Mouse (Mus musculus) CH12F3 (cell line): ENCODE data around the gene Cox8a.

Experiments
- in situ Hi-C: fragments of 300-500 bp; cut with MboI; formaldehyde crosslinking; loops from 2 replicates; pipeline ENCODE4 v1.14.3; 2020; ENCODE audit warnings: low sequenced_read_pairs

Gene Cox8a

DNA sequence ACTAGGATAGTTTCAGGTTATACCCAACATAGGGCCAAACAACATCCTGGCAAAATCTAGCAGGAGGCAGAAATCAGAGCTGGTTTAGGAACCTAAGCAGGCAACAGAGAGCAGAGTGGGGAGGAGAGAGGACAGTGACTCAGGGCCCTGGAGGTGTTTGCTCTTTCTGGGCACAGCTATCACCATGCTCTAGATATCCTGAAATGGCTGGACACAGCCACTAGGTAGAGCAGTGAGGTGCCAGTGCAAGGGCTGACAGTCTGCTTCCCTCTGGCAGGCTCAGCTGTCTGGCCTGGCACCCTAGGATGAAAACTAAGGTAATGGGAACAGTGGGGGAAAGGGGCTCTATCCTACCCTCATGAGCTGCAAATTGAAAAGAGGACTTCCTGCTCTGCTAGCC, 6.1 kb upstream of the Cox8a start:
- in situ Hi-C loops: no loop called here

DNA sequence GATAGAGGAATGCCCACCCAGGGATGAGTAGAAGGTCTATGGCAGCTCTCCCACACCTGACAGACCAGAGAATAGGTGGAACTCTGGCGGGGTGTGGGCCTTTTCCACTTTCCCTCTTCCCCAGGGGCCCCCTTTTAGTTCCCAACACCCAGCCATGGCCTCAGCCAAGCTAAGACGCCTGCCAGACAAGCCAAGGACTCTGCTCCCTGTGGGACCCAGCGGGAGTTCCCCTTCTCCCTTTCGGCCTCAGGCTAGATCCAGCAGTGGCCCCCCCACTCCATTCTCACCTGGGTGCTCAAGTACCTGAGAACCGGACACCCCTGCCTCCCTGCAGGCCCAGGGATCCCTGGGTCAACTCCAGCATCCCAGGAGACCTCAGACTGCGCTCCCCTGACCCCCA, 4.8 kb upstream of the Cox8a start:
- in situ Hi-C loops: no loop called here

DNA sequence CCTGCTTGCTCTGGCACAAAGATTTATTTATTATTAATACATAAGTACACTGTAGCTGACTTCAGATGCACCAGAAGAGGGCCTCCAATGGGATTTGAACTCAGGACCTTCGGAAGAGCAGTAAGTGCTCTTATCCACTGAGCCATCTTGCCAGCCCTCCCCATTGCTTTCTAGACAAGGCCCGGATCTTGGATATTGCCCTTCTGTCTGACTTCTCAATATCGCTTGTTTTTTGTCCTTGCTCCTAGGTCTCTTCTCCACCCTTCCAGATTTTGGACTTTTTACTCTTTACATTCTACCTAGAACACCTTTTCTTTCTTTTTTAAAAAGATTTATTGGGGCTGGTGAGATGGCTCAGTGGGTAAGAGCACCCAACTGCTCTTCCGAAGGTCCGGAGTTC, 1.3 kb upstream of the Cox8a start:
- in situ Hi-C loops: no loop called here

DNA sequence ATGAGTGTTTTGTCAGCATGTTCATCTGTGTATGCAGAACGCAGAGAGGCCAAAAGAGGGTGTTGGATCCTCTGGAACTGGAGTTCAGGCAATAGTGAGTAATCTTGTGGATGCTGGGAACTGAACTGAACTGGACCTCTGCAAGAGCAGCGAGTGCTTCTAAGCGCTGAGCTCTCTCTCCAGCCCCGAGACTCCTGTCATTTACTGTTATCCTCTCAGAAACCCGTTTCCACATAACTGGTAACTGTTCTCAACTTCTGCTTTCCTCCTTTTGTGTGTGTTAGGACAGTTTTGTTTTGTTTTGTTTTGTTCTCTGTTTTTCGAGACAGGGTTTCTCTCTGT, 481 bp upstream of the Cox8a start:
- in situ Hi-C loops: no loop called here

DNA sequence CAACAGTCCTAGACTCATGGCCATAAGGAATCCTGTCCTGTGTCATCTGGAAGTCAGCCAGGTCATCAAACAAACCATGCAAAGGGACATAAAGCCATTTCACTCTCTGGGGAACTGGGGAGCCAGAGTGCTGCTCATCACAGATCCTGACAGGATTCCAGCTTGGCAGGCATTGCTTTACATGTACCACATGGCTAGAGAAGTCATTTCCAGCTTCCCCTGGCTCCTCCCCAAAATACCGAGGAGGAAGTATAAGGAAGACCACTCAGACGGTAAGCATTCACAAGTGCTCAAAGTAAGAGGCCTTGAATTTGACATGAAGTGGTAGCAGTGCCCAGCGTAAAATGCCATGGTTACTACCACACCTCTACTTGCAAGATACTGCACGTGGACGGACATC, 2.9 kb downstream of the Cox8a start:
- in situ Hi-C loops: no loop called here

DNA sequence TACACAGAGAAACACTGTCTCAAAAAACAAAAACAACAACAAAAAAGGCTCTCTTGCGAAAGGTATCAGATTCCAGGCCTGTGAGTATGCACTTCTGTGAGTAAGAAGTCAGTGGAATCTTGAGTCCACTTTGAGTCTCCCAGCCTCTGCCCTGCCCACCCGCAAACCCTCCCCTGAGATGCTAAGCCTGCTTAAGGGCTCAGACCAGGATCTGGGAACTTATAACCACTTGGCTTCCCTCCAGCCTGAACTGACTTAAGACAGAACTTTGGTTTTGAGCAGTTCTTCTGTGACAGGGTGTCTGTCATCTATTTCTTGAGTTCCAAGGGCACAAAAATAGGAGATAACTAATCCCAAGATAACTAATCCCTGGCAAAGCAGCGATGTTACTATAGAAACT, 4.4 kb downstream of the Cox8a start:
- in situ Hi-C loops: no loop called here

DNA sequence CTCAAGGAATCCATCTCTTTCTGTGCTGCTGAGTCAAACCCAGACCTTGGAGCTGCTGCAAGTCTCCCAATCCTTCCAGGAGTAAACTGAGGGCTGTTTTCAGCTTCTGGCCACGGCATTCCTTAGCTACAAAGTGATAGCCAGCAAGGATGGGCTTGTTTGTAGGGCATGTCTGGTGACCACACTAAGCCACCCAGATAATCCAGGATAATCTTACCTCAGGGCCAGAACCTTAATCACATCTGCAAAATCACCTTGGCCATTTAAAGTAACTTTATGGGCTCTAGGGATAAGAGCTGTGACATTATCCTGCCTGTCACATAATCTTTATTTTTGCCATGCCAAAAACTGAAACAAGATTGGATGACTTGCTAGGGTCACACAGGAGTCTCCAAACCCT, 5.2 kb downstream of the Cox8a start:
- in situ Hi-C loops: no loop called here

DNA sequence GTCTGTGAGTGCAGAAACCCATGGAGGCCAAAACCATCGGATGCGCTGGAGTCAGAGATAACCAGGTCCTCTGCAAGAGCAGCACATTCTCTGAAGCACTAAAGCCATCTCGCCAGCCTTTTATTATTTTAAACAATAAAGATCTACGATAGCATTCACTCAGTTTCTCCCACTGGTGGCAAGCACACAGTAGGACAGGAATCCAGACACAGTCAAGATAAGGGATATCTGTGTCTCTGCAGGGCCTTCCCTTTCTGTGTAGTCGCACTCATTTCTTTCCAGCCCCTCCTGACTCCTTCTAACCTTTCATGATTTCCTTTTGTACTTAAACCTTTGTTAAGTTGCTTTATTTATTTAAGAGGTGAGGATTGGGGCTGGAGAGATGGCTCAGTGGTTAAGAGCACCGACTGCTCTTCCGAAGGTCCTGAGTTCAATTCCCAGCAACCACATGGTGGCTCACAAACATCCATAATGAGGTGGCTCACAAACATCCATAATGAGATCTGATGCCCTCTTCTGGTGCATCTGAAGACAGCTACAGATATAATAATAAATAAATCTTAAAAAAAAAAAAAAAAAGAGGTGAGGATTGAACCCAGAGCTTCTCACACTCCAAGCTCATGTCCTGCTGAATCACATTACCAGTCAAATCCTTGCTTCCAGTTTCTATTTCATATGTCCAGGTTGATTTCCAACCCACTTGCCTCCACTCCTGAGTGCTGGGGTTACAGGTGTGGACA, 7.3 kb downstream of the Cox8a start:
- in situ Hi-C loops: loop anchor here (5.0 kb wide), 1 partner anchor 148 kb away; no protein-coding TSS in a partner anchor

DNA sequence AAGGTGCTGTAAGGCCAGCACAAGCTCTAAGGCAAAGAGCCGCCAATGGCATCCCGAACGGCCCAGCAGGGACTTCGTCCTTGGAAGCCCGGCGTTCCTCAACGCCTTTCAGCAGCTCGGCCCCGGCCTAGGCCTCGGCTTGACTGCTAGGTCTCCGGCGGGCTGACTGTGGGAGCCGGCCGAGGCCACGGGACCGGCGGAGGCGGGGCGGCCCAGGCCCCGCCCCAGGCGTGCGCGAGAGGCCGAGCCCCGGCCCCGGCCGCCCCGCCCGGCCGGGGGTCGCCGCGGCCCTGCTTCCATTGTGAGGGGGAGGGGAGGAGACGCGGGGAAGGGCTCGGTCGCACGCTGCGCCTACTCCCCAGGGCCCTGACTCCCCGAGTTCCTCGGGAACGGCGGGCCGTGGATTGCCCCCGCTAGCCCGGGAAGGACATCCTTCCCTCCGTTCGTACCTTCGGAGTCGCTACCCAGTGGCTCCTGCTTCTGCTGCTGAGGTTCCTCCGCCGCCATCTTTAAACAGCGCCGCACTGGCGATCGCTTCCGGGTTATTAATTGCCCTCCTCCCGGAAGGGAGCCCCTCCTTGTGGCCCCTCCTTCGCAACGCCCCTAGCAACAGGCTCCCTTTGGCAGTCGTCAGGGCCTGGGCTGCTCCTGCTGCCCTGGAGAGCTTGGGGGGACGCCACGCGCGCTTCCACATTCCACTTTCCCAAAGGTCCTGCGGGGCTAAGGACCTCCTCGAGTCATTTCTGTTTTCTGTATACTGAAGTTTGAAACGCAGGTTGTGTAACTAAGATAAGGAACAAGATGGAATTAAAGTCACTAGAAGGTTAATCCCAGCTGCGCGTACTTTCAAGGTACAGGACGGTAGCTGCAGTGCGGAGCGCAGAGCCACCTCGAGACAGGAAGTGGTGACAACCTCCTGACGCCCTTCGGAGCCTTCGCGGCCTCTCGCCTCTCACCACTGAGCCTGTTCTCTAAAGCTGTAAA, 11.4 kb downstream of the Cox8a start, which contains the start of gene Otub1:
Gene Otub1 (minus strand): TSS at position 564 of the 984 bp plus-strand sequence.
- in situ Hi-C loops: loop anchor here (5.0 kb wide), 1 partner anchor 144 kb away; no protein-coding TSS in a partner anchor

DNA sequence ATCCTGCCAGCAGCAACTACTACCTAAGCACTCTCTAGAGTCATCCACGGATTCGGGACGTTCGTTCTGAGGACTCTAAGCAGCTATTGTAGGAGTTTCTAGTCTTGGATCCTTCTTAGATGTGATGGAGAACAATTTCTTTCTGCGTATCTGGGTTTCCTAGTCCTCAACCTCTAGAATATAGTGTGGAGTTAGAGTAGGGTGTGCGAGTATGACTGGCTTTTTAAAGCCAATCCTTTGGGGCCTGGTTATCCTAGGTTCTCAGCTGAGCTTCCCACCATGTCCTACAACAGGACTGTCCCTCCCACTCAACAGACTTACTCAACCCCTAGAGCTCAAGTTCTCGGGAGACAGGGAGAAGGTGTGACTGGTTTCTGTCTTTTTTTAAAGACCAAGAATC, 12.1 kb downstream of the Cox8a start:
- in situ Hi-C loops: loop anchor here (5.0 kb wide), 1 partner anchor 143 kb away; no protein-coding TSS in a partner anchor

DNA sequence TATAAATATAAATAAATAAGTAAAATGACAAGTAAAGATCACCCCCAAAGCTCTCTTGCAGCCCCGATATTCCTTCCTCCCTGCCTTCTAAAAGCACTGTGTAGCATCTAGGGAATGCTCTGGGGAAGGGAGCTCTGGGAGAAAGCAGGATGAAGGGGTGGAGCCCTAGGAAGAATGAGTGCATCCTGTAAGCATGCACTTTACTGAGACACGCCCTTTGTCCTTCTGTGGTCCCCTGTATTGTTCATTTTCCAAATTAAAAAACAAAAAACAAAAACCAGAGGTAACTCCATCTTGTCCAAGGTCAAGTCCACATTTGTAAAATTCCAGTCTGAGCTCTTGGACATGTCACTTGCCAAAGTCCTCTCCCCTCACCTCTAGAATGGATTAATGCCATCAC, 12.5 kb downstream of the Cox8a start:
- in situ Hi-C loops: loop anchor here (5.0 kb wide), 1 partner anchor 143 kb away; no protein-coding TSS in a partner anchor

DNA sequence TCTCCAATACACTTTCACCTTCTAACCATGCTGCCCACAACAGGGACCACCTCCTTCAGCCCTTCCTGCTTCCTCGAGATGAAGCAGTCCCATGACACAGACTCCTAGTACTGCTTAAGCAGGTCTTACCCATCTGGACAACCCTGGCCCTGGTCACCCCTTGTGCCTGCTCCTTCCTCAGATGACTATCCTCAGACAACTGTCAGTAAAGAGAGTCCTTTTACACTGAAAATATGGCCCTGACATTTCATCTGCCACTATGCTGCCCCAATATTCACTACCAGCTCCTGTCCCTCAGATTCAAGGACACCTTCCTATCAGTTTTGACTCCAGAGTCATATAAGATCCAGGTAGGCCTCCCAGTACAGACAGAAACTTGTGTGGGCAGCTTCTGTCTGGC, 17.0 kb downstream of the Cox8a start:
- in situ Hi-C loops: no loop called here

DNA sequence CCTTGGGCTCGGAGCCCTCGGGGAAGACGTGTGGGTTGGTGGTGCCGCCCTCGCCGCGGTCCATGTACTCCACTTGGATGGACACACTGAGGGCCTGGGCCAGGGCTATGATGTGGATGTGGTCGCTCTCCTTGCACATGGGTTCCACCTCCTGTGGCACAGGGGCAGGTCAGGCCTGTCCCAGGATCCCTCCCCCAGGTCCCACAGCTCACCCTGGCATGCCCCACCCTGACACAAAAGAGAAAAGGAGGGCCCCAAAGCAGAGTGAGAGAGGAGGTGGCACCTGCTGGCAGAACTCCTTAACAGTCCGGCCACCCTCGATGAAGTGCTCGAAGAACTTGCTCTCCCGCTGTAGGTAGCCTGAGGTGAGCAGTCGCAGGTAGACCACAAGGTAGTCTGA, 18.3 kb downstream of the Cox8a start:
- in situ Hi-C loops: no loop called here

DNA sequence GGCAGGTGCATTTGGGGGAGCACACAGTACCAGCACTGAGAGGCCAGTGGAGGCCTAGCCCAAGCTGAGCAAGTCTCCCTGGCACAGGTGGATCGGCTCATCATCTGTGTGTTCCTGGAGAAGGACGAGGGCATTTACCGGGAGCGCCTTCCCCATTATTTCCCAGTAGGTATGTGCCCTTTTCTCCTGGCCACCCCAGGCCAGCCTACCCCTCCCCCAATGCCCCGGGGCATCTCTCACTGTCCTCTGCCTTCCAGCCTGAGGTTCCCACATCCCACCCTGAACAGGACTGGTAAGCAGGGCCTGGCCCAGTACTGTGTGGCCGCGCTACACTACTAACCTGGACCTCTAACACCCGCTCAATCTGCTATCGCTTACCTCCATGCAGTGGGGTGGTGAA, 20.0 kb downstream of the Cox8a start:
- in situ Hi-C loops: no loop called here

DNA sequence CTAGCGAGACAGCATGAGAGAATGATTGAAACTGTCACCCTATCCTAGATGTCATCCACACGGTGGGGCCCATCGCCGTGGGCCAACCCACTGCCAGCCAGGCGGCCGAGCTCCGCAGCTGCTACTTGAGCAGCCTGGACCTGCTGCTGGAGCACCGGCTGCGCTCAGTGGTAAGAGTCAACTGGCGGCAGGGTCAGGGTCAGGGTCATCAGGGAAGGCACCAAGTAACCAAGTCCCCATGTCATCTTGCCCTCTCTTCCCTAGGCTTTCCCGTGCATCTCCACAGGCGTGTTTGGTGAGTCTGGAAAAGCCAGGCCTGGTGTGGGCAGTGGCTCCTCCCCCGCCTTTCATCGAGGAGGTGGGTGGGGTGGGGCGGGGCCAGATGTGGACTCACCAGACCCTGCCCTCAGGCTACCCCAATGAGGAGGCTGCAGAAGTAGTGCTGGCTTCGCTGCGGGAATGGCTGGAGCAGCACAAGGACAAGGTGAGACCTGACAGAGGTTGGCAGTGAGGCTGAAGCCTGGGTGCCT, 20.6 kb downstream of the Cox8a start:
- in situ Hi-C loops: no loop called here

DNA sequence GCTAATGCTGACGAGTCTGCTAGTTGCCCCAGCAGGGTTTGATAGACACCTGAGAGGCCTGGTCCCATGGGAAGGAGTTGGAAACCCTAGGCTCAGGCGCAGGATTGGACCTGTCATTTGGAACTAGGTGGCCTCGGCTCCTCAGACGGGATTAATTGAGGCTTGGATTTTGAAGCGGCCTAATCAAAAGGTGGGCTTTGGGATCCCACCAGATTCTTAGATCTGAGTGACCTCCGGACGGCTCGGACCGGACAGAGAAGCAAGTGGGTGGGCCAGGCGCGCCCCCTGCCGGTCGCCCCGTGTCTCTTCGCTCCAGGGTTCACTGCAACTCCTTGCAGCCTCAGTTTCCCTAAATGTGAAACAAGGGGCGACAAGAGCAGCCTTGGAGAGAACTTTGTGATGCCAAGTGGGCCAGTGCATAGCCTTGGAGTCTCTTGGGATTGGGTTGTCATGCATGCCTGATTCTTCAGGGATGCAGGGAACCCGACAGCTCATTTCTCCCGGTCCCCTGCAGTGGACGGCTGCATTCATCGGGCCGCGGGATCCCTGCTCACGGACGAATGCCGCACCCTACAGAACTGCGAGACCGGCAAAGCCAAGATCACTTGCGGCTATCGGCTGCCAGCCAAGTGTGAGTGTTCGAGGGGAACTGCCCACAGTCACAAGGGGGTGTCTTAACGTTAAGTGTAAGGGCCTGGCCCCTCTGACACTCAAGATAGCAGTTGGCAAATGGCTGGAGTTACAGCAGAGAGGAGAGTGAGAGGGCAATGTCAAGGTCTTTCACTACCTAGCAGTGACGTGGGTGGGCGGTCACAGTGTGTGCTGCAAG, 21.3 kb downstream of the Cox8a start:
- in situ Hi-C loops: no loop called here

DNA sequence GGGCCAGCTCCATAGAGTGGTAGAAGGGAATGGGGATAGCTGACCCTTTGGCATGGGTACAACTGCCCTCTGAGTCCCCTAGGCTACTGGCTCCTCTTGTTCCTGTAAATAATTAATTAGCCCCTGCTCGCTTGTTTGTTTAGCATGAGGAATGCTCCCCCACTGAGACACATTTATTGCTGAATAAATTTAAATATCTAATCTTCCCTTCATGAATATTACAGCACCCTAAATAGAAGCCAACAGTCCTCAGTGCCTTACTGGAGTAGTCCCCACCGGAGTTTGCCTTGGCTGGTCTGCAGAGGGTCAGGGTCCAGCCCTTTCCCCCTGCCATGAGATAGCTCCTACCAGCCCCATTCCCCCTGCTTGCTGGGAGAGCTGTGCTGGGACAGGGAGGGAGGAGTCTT, 24.9 kb downstream of the Cox8a start:
- in situ Hi-C loops: no loop called here

DNA sequence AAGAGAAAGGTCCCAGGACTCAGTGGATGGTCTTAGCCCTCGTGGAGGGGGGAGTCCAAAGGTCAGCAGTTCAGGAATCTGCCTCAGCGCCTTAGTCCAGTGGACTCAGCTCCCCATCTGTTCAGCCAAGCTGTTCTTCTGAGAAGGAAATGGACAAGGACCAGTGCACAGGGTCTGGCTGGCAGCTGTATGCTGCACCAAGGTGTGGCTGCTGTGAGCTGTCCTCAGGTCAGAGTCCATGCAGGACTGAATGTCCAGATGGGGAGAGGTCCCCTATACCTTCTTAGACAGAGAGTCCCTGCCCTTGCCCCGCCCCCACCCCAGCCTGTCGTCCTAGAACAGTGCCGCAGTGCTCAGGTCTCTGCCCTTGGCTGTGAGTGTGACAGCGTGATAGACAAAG, 25.8 kb downstream of the Cox8a start:
- in situ Hi-C loops: no loop called here

DNA sequence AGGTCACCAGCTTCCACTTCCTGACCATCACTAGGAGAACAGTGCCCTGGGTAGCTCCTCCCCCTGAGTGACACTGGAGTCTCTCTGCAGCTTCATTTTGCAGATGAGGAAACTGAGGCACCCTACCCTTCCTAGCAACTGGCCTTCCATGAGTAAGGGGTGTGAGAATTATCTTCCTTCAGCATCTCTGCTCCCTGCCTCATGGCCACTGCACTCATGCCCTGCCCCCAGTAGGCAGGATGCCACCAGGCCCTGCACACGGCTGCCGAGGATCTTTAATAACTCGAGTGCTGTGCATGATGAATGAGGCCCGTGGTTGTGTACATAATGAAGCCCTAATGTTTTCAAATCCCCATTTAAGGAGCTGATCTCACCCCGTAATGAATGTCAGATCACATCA, 26.4 kb downstream of the Cox8a start:
- in situ Hi-C loops: no loop called here

DNA sequence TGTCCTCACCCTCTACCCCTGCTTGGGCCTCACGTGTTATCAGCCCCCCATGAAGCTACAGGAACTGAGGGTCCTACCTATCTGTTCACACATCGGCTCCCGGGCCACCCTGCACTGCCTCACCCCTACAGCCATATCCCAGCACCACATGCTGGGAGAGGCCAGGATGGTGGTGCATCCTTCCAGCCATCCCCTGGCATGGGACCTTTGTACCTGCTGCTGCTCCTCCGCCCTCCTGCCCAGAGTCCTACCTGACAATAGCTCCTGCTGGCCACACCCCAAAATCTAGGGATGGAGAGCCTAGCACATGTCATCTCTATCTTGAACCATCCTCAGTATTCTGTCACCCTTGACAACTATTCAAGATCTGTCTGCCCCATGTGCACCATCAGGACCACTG, 28.4 kb downstream of the Cox8a start:
- in situ Hi-C loops: no loop called here

DNA sequence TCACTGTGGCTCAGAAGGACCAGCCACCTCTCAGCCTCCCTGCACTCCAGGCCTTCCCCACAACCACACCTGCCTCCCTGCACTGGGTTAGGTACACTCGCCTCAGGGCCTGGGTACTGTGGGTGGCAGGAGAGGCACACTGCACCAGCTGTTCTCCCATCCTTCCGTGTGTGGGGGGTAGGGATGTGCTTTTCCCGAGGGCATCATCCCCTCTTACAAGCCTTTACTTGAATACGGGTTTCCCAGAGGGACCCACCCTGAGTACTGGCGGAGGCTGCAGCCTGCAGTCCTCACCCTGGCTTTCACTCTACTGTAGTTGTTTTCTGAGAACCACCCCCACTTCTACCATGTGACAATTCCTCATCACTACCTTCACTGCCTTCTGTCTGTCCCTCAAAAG, 30.3 kb downstream of the Cox8a start:
- in situ Hi-C loops: no loop called here
